Mouse (Mus musculus): ENCODE measurements around the gene Olfr684. TPM values are rescaled to one million over a fixed set of nuclear protein-coding genes. Genes with fewer than 3 reads are reported as not detected.
A peak's percentile ranks its signal among the peaks of the same experiment; 100 is the strongest.

Gene Olfr684
- total RNA-seq (2021), result not detected
- long read RNA-seq, result 0 reads

- DNase-seq (ENCODE audit: low spot score in 2 of 2), result no peak
Measured at GRCm38 (mm10) chr7:105163553-105163952, at the start of gene Olfr684. Olfr684 (minus strand) TSS chr7:105163653.

- no peak for DNase-seq (ENCODE audit: low spot score in 2 of 2)
Measured at GRCm38 (mm10) chr7:105207385-105207784, 43.9 kb upstream of the Olfr684 start, which contains the start of gene Olfr686. Olfr686 (minus strand) TSS chr7:105207485.

GRCm38 (mm10) chr7:105185912-105186311, 22.5 kb upstream of the Olfr684 start, which contains the start of gene Olfr685:
Olfr685 (minus strand) TSS chr7:105186012.
- no peak for DNase-seq (ENCODE audit: low spot score in 2 of 2)

GRCm38 (mm10) chr7:105170773-105171172, 7.3 kb upstream of the Olfr684 start:
- peak in 1 of 2 experiments; percentile 60 for DNase-seq (ENCODE audit: low spot score in 2 of 2)

- DNase-seq (ENCODE audit: low spot score in 2 of 2), result no peak
Measured at GRCm38 (mm10) chr7:105146912-105147311, 16.5 kb downstream of the Olfr684 start, which contains the start of gene Olfr683. Olfr683 (minus strand) TSS chr7:105147012.

GRCm38 (mm10) chr7:105141275-105141674, 22.2 kb downstream of the Olfr684 start:
- DNase-seq (ENCODE audit: low spot score in 2 of 2), result no peak

- DNase-seq (ENCODE audit: low spot score in 2 of 2), result no peak
Measured at GRCm38 (mm10) chr7:105116536-105116935, 46.9 kb downstream of the Olfr684 start, which contains the start of gene Olfr681. Olfr681 (plus strand) TSS chr7:105116836.

Other genes with a start within 250 kb of the Olfr684 start
- not detected for gene Olfr667, start 242.2 kb downstream of the Olfr684 start, total RNA-seq (2021)
- gene Olfr668, start 235.6 kb downstream of the Olfr684 start, total RNA-seq (2021), result not detected
- gene Olfr669, start 229.4 kb downstream of the Olfr684 start, total RNA-seq (2021), result not detected
- not detected for gene Olfr670, start 201.0 kb downstream of the Olfr684 start, total RNA-seq (2021)
- not detected for gene Olfr671, start 184.5 kb downstream of the Olfr684 start, total RNA-seq (2021)
- not detected for gene Olfr672, start 161.6 kb downstream of the Olfr684 start, total RNA-seq (2021)
- not detected for gene Olfr675, start 135.2 kb downstream of the Olfr684 start, total RNA-seq (2021)
- not detected for gene Olfr676, start 131.0 kb downstream of the Olfr684 start, total RNA-seq (2021)
- gene Olfr677, start 112.3 kb downstream of the Olfr684 start, total RNA-seq (2021), result not detected
- gene Olfr678, start 99.2 kb downstream of the Olfr684 start, total RNA-seq (2021), result not detected
- gene Olfr679, start 82.4 kb downstream of the Olfr684 start, total RNA-seq (2021), result not detected
- not detected for gene Olfr680-ps1, start 70.8 kb downstream of the Olfr684 start, total RNA-seq (2021)
- gene Olfr681, start 46.8 kb downstream of the Olfr684 start, total RNA-seq (2021), result not detected
- gene Olfr683, start 16.6 kb downstream of the Olfr684 start, total RNA-seq (2021), result not detected
- gene Olfr685, start 22.4 kb upstream of the Olfr684 start, total RNA-seq (2021), result not detected
- gene Olfr686, start 43.8 kb upstream of the Olfr684 start, total RNA-seq (2021), result not detected
- gene Olfr688, start 124.4 kb upstream of the Olfr684 start, total RNA-seq (2021), result not detected
- gene Olfr689, start 147.5 kb upstream of the Olfr684 start, total RNA-seq (2021), result not detected
- gene Olfr690, start 170.5 kb upstream of the Olfr684 start, total RNA-seq (2021), result under 1 TPM; 0.25 to 0.64 TPM
- under 1 TPM; 0.35 to 0.36 TPM for gene Olfr691, start 178.6 kb upstream of the Olfr684 start, total RNA-seq (2021)
- gene Olfr692, start 204.6 kb upstream of the Olfr684 start, total RNA-seq (2021), result not detected
- gene Gm5901, start 211.4 kb upstream of the Olfr684 start, total RNA-seq (2021), result not detected
- 10 to 100 TPM; 55.9 to 59.4 TPM for gene Fam160a2, start 236.4 kb upstream of the Olfr684 start, total RNA-seq (2021)
- under 1 TPM; 0.63 to 0.69 TPM for gene Cnga4, start 240.9 kb upstream of the Olfr684 start, total RNA-seq (2021)